Mouse (Mus musculus) spleen, adult 18-20 months (tissue): ENCODE measurements around the gene Uri1.

Source experiments
- DNase-seq, 2 experiments: peaks; one replicate each; pipeline ENCODE4 v3.0.0; 2022; ENCODE audit warnings: mixed read lengths in 2 of 2

The Uri1 gene

GRCm38 (mm10) chr7:37916762-37917439 is 106.5 kb downstream of the Uri1 start:
- no peak for DNase-seq

- no peak for DNase-seq
Measured at GRCm38 (mm10) chr7:37911802-37912122, 111.6 kb downstream of the Uri1 start.

DNA sequence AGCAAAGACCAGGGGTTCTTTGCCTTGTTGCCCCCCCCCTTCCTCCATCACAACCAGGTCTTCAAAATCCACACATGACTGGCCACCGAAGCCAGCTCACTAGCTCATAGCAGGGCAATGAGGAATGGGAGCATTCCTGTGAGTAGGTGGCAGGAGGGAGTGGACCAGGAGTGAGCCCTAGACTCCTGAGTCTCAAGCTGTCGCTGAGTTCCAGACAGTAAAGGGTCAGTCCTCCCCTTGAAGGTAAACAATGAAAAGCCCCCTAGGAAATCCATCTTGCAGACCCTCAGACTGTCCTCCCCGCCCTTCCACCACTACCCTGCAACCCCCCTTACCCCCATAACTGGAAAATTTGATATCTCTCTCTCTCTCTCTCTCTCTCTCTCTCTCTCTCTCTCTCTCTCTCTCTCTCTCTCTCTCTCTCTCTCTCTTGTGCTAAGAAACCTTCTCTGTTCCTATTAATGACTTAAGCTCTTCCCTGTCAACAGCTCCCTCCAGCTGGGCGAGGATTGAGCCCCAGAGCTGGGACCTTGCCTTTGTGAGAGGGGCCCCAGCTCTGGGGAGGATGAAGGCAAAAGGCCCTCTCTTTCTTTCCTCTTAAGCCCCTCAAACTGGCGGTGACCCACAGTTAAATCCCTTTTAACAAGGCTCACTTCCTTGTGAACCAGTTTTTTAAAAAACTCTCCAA is 112.1 kb downstream of the Uri1 start:
- no peak for DNase-seq

DNA sequence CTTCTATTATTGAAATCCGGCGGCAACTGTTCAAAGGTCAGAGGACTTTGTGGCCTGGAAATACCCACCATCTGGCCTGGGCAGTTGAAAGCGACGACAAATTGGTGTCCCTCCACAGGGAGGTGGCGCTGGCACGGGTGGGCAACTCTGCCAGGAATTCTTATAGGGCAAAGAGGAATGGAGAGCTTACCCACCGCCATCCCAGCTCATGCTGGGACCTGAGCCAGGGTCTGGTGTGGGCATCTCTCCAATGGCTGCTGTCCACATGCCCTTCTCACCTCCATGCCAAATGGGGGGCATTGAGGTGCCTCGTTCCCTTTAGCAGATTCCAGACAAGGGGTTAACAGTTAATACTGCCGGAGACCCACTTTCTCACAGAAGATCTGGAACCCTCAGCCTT is 113.2 kb downstream of the Uri1 start:
- no peak for DNase-seq
